In the genomic region with DNA sequence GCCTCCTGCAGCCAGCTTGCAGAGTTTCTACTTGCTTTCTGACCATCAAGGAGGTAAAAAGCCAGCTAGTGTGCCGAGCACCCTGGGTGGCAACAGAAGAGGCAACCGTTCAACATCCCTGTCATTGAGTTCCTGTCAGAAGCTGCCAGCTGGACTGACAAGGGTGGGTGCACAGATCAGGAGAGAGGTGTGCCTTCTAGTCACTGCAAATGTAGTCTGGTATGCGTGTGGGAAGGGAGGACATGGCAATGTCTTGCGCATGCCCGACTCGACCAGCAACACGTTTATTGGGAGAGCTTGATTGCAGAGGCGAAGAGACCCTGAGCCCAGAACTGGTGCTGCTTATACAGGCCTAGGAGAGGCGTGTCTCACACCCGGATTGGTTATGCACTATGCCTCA, we compare ENCODE assay signal across 31 mouse cellular contexts. TPM values are rescaled to one million over a fixed set of nuclear protein-coding genes. Genes with fewer than 3 reads are reported as not detected.
DNase-seq lines count a peak whose midpoint lies in the region; ATAC-seq and TF ChIP-seq lines count a peak whose summit lies in the region.
"Had no signal": no experiment of that assay in that cellular context is flagged by ENCODE, and none has a peak within 500 bp of the region (broad histone marks: within the 10 kb centered on the region; RNA-seq: fewer than 3 reads in every experiment).

No protein-coding gene starts in this region.

- WGBS in limb, embryonic 10.5 days, result 96% methylated on average over 10 of the region's 10 CpGs
- WGBS in heart, adult 2 months, result 95% methylated on average over 10 of the region's 10 CpGs

- H3K79me2 ChIP-seq in CH12.LX (replicated peaks; ENCODE audit: control insufficient read depth, extremely low read depth, insufficient read depth, poor library complexity, severe bottlenecking), result peaks cover 4% of the 10 kb centered on the region; the same call in 1 of the 2 replicates
- no peaks in the 10 kb centered on the region for H3K79me2 ChIP-seq in heart, adult 2 months (replicated peaks; ENCODE audit: control insufficient read depth, insufficient read depth, low read length)

- no peak overlapping the region for H3K4me2 ChIP-seq in CH12.LX (ENCODE audit: insufficient read depth, low read depth, poor library complexity, severe bottlenecking)
- H3K4me2 ChIP-seq: heart, embryonic 12.5 days; heart, embryonic 15.5 days; hindbrain, embryonic 13.5 days had no signal

- H3K9me3 ChIP-seq in CH12.LX (replicated peaks; ENCODE audit: low read length) (peaks cover 13% of the 10 kb centered on the region), ES-Bruce4 (replicated peaks; ENCODE audit: control insufficient read depth, insufficient read depth, low read length, poor library complexity, severe bottlenecking) (no peaks in the 10 kb centered on the region)
- no peaks in the 10 kb centered on the region for H3K9me3 ChIP-seq in limb, embryonic 10.5 days (replicated peaks)
- H3K9me3 ChIP-seq: heart, embryonic 12.5 days; heart, embryonic 15.5 days; hindbrain, embryonic 13.5 days had no signal

- DNase-seq in CH12.LX (ENCODE audit: extremely low read depth), result no peak
- DNase-seq in limb, embryonic 10.5 days (ENCODE audit: low spot score), result no peak
- no peak for DNase-seq in heart, adult 2 months
- no peak for DNase-seq in left cerebral cortex, adult 11 months (ENCODE audit: low spot score)
- DNase-seq: adrenal gland, adult 8-10 months; adrenal gland, postnatal 25 days; cerebellum, adult 11-12 months; cerebellum, adult 9-10 months; cerebellum, postnatal 14 days; forebrain, postnatal 0 days; gastrocnemius, adult 2 months; gastrocnemius, postnatal 14 days; heart, adult 11 months; heart, postnatal 10 days; heart, postnatal 36 days had no signal

- no peak for TF ChIP-seq RAD21 in CH12.LX (IDR thresholded peaks at IDR 0.05; ENCODE audit: low read depth, low read length)

- TF ChIP-seq CTCF in CH12.LX (conservative IDR thresholded peaks at IDR 0.05 in 1 of 2, IDR thresholded peaks at IDR 0.05 in 1 of 2; ENCODE audit: low read depth in 2 of 2, low read length in 2 of 2) (no peak), ES-Bruce4 (IDR thresholded peaks at IDR 0.05; ENCODE audit: low read depth, low read length) (no peak)
- no peak for TF ChIP-seq CTCF in heart, adult 2 months (IDR thresholded peaks at IDR 0.05)

- H3K36me3 ChIP-seq in CH12.LX (replicated peaks in 1 of 2; ENCODE audit: control insufficient read depth in 1 of 2, insufficient read depth in 1 of 2, low read length in 1 of 2) (peaks cover 43 to 66% of the 10 kb centered on the region in 2 experiments), ES-Bruce4 (ENCODE audit: control insufficient read depth, insufficient read depth, low read length, poor library complexity, severe bottlenecking) (peaks cover 41% of the 10 kb centered on the region)
- H3K36me3 ChIP-seq in limb, embryonic 10.5 days, result peaks cover 58% of the 10 kb centered on the region
- no peaks in the 10 kb centered on the region for H3K36me3 ChIP-seq in heart, adult 2 months (ENCODE audit: control insufficient read depth, insufficient read depth, low read length)

- intact Hi-C loops in heart, adult 2 months (cut with DNase I), result no loop called here

- peaks cover 0 to 5% of the 10 kb centered on the region in 2 experiments; a peak in 1 of 4 replicates for H3K4me1 ChIP-seq in CH12.LX (ENCODE audit: control insufficient read depth in 1 of 2, insufficient read depth in 2 of 2)
- H3K4me1 ChIP-seq in ES-Bruce4 (ENCODE audit: control insufficient read depth, insufficient read depth, low read length), result no peaks in the 10 kb centered on the region
- H3K4me1 ChIP-seq in limb, embryonic 10.5 days, result peaks cover 17% of the 10 kb centered on the region
- no peaks in the 10 kb centered on the region for H3K4me1 ChIP-seq in heart, adult 2 months (ENCODE audit: control insufficient read depth, insufficient read depth, low read length)

- TF ChIP-seq EP300 in CH12.LX (IDR thresholded peaks at IDR 0.05; ENCODE audit: low read length), result no peak
- no peak for TF ChIP-seq EP300 in ES-Bruce4 (IDR thresholded peaks at IDR 0.05; ENCODE audit: insufficient read depth, low read depth, low read length)
- no peak for TF ChIP-seq EP300 in heart, adult 2 months (IDR thresholded peaks at IDR 0.05; ENCODE audit: insufficient read depth, low read depth, low read length)

- H3K4me3 ChIP-seq in CH12.LX (replicated peaks in 1 of 3; ENCODE audit: low read depth in 2 of 3, low read length in 2 of 3, poor library complexity in 1 of 3) (no peak overlapping the region), ES-Bruce4 (ENCODE audit: low read depth, low read length) (no peak overlapping the region)
- no peak overlapping the region for H3K4me3 ChIP-seq in limb, embryonic 10.5 days
- no peak overlapping the region for H3K4me3 ChIP-seq in heart, adult 2 months
- H3K4me3 ChIP-seq: gastrocnemius, adult 2 months; heart, embryonic 12.5 days; heart, embryonic 15.5 days; hindbrain, embryonic 10.5 days; hindbrain, embryonic 13.5 days had no signal

- TF ChIP-seq POLR2A in CH12.LX (IDR thresholded peaks at IDR 0.05; ENCODE audit: low read depth, low read length), result 0 out of 2 replicates have a peak, but pooled peaks have one; percentile 10
- peak; percentile 22 for TF ChIP-seq POLR2A in ES-Bruce4 (IDR thresholded peaks at IDR 0.05; ENCODE audit: insufficient read depth, low read length)
- no peak for TF ChIP-seq POLR2A in heart, adult 2 months (IDR thresholded peaks at IDR 0.05; ENCODE audit: insufficient read depth, low read depth, low read length)

- H3K27me3 ChIP-seq in CH12.LX (replicated peaks) (no peaks in the 10 kb centered on the region), ES-Bruce4 (ENCODE audit: control insufficient read depth, insufficient read depth, low read length, poor library complexity, severe bottlenecking) (no peaks in the 10 kb centered on the region)
- H3K27me3 ChIP-seq in limb, embryonic 10.5 days (ENCODE audit: low read depth, poor library complexity, severe bottlenecking), result peaks cover 45% of the 10 kb centered on the region
- H3K27me3 ChIP-seq in heart, adult 2 months (ENCODE audit: control insufficient read depth, insufficient read depth, low read length), result peaks cover 6% of the 10 kb centered on the region; the same call in 1 of the 2 replicates

- peak; percentile 26; the same call in 1 of the 2 replicates for ATAC-seq in erythroid progenitor cell, adult 5-6 weeks (replicated peaks; ENCODE audit: low FRiP score, poor library complexity, severe bottlenecking)
- ATAC-seq: activated CD4-positive, CD25-positive, alpha-beta regulatory T cell, adult 4 months; CD4-positive, CD25-positive, alpha-beta regulatory T cell, adult 4 months; forebrain, embryonic 14.5 days; forebrain, postnatal 0 days; hindbrain, embryonic 16.5 days had no signal

- dilution Hi-C loops in CH12.LX (cut with MboI; ENCODE audit: extremely low pct_ligation_motif_present, extremely low pct_unique_long_range_greater_than_20kb, low sequenced_read_pairs), result no loop called here

- in situ Hi-C loops in CH12.LX (cut with MboI; ENCODE audit: low pct_ligation_motif_present, low pct_unique_long_range_greater_than_20kb, low sequenced_read_pairs), result no loop called here

- H3K9ac ChIP-seq in CH12.LX (ENCODE audit: insufficient read depth, low read depth) (no peak overlapping the region), ES-Bruce4 (ENCODE audit: low read depth, poor library complexity, severe bottlenecking) (no peak overlapping the region)
- H3K9ac ChIP-seq in heart, adult 2 months (ENCODE audit: low read depth, low read length), result no peak overlapping the region
- H3K9ac ChIP-seq: forebrain, postnatal 0 days; heart, embryonic 12.5 days; heart, embryonic 15.5 days; hindbrain, embryonic 13.5 days had no signal

- H3K27ac ChIP-seq in CH12.LX (ENCODE audit: insufficient read depth, low read depth), result no peak overlapping the region
- H3K27ac ChIP-seq in ES-Bruce4 (ENCODE audit: insufficient read depth, low read length), result 0 out of 2 replicates have a peak overlapping the region, but pooled peaks have one; percentile 2
- no peak overlapping the region for H3K27ac ChIP-seq in limb, embryonic 10.5 days
- no peak overlapping the region for H3K27ac ChIP-seq in heart, adult 2 months
- H3K27ac ChIP-seq: gastrocnemius, adult 2 months; heart, embryonic 15.5 days; hindbrain, embryonic 10.5 days; hindbrain, embryonic 13.5 days had no signal

RNA-seq across cellular contexts. Expression of a gene that starts 3.1 kb away (rescaled TPM):
- total RNA-seq in CH12.LX (2012; rRNA removed), result not detected in 2 replicates
- total RNA-seq in CH12.LX (2014; rRNA removed), result not detected in 2 replicates
- polyA plus RNA-seq in CH12.LX (2012; ENCODE audit: insufficient read length, low read depth), result not detected in 2 replicates
- polyA plus RNA-seq in ES-Bruce4 (2011; ENCODE audit: insufficient read depth, insufficient read length, low read depth, missing spikeins), result 0.37 TPM in 1 of 2 replicates, not detected in the other
- not detected in 2 replicates for total RNA-seq in erythroid progenitor cell, adult 5-6 weeks (2015; ENCODE audit: low replicate concordance)
- 1.1 TPM in 1 of 2 replicates, not detected in the other for total RNA-seq in erythroid progenitor cell, adult 5-6 weeks (2017; ENCODE audit: low replicate concordance)
- not detected in 2 replicates for polyA plus RNA-seq in limb, embryonic 10.5 days (2016; fragmentation: Nextera tagmentation; extraction: Ambion mirVana)
- not detected for total RNA-seq in heart, adult 2 months (2021)
- polyA plus RNA-seq in heart, adult 2 months (2012; rRNA removed), result not detected in 2 replicates
- total RNA-seq: adrenal gland, adult 8-10 months; adrenal gland, postnatal 25 days; forebrain, postnatal 0 days; G1E; gastrocnemius, adult 2 months; gastrocnemius, postnatal 14 days; gastrocnemius, postnatal 4 days; heart, postnatal 10 days; heart, postnatal 36 days had no signal
- polyA plus RNA-seq: activated CD4-positive, CD25-positive, alpha-beta regulatory T cell, adult 4 months; CD4-positive, CD25-positive, alpha-beta regulatory T cell, adult 4 months; embryonic facial prominence, embryonic 11.5 days; embryonic facial prominence, embryonic 14.5 days; forebrain, embryonic 11.5 days; forebrain, embryonic 14.5 days; forebrain, postnatal 0 days; frontal cortex, adult 2 months; G1E; heart, embryonic 12.5 days; heart, embryonic 15.5 days; hindbrain, embryonic 10.5 days; hindbrain, embryonic 13.5 days had no signal

RNA-seq across cellular contexts. Expression of a gene that starts 8.4 kb away (rescaled TPM):
- total RNA-seq in CH12.LX (2012; rRNA removed) (193 and 237 TPM in 2 replicates), CH12.LX (2014; rRNA removed) (242 and 270 TPM in 2 replicates)
- polyA plus RNA-seq in CH12.LX (2012; ENCODE audit: insufficient read length, low read depth) (286 and 289 TPM in 2 replicates), ES-Bruce4 (2011; ENCODE audit: insufficient read depth, insufficient read length, low read depth, missing spikeins) (171 and 183 TPM in 2 replicates)
- 782 and 936 TPM in 2 replicates for total RNA-seq in erythroid progenitor cell, adult 5-6 weeks (2015; ENCODE audit: low replicate concordance)
- total RNA-seq in erythroid progenitor cell, adult 5-6 weeks (2017; ENCODE audit: low replicate concordance), result 871 and 1,077 TPM in 2 replicates
- 395 and 434 TPM in 2 replicates for polyA plus RNA-seq in limb, embryonic 10.5 days (2016; fragmentation: Nextera tagmentation; extraction: Ambion mirVana)
- total RNA-seq in heart, adult 2 months (2021), result under 1 TPM; 0.18 to 0.80 TPM
- polyA plus RNA-seq in heart, adult 2 months (2012; rRNA removed), result 0.35 and 0.79 TPM in 2 replicates
- total RNA-seq: gastrocnemius, adult 2 months had no signal

RNA-seq across cellular contexts. Expression of a gene that starts 15.8 kb away (rescaled TPM):
- total RNA-seq in CH12.LX (2012; rRNA removed), result not detected in 2 replicates
- total RNA-seq in CH12.LX (2014; rRNA removed), result not detected in 2 replicates
- polyA plus RNA-seq in CH12.LX (2012; ENCODE audit: insufficient read length, low read depth), result not detected in 2 replicates
- polyA plus RNA-seq in ES-Bruce4 (2011; ENCODE audit: insufficient read depth, insufficient read length, low read depth, missing spikeins), result 0.52 and 1.1 TPM in 2 replicates
- total RNA-seq in erythroid progenitor cell, adult 5-6 weeks (2015; ENCODE audit: low replicate concordance), result 0.42 TPM in 1 of 2 replicates, not detected in the other
- 1.8 and 3.3 TPM in 2 replicates for total RNA-seq in erythroid progenitor cell, adult 5-6 weeks (2017; ENCODE audit: low replicate concordance)
- 2.4 and 3.3 TPM in 2 replicates for polyA plus RNA-seq in limb, embryonic 10.5 days (2016; fragmentation: Nextera tagmentation; extraction: Ambion mirVana)
- total RNA-seq in heart, adult 2 months (2021), result 1 to 10 TPM; 9.2 to 9.3 TPM
- polyA plus RNA-seq in heart, adult 2 months (2012; rRNA removed), result 11.2 and 14.6 TPM in 2 replicates
- total RNA-seq: G1E had no signal
- polyA plus RNA-seq: G1E had no signal

RNA-seq across cellular contexts. Expression of a gene that starts 31.6 kb away (rescaled TPM):
- total RNA-seq in CH12.LX (2012; rRNA removed) (235 and 236 TPM in 2 replicates), CH12.LX (2014; rRNA removed) (146 and 149 TPM in 2 replicates)
- polyA plus RNA-seq in CH12.LX (2012; ENCODE audit: insufficient read length, low read depth) (158 and 179 TPM in 2 replicates), ES-Bruce4 (2011; ENCODE audit: insufficient read depth, insufficient read length, low read depth, missing spikeins) (35.7 and 40.3 TPM in 2 replicates)
- total RNA-seq in erythroid progenitor cell, adult 5-6 weeks (2015; ENCODE audit: low replicate concordance), result 462 and 532 TPM in 2 replicates
- total RNA-seq in erythroid progenitor cell, adult 5-6 weeks (2017; ENCODE audit: low replicate concordance), result 549 and 716 TPM in 2 replicates
- 170 and 183 TPM in 2 replicates for polyA plus RNA-seq in limb, embryonic 10.5 days (2016; fragmentation: Nextera tagmentation; extraction: Ambion mirVana)
- 1 to 10 TPM; 1.9 to 2.0 TPM for total RNA-seq in heart, adult 2 months (2021)
- 3.0 and 3.7 TPM in 2 replicates for polyA plus RNA-seq in heart, adult 2 months (2012; rRNA removed)

RNA-seq across cellular contexts. Expression of a gene that starts 31.7 kb away (rescaled TPM):
- 6.8 and 7.3 TPM in 2 replicates for total RNA-seq in CH12.LX (2012; rRNA removed)
- 5.0 and 5.7 TPM in 2 replicates for total RNA-seq in CH12.LX (2014; rRNA removed)
- polyA plus RNA-seq in CH12.LX (2012; ENCODE audit: insufficient read length, low read depth), result 7.1 and 7.5 TPM in 2 replicates
- 3.6 and 5.0 TPM in 2 replicates for polyA plus RNA-seq in ES-Bruce4 (2011; ENCODE audit: insufficient read depth, insufficient read length, low read depth, missing spikeins)
- total RNA-seq in erythroid progenitor cell, adult 5-6 weeks (2015; ENCODE audit: low replicate concordance), result 38.6 and 38.9 TPM in 2 replicates
- total RNA-seq in erythroid progenitor cell, adult 5-6 weeks (2017; ENCODE audit: low replicate concordance), result 70.3 and 75.6 TPM in 2 replicates
- 2.4 and 3.3 TPM in 2 replicates for polyA plus RNA-seq in limb, embryonic 10.5 days (2016; fragmentation: Nextera tagmentation; extraction: Ambion mirVana)
- 1 to 10 TPM; 2.5 to 3.2 TPM for total RNA-seq in heart, adult 2 months (2021)
- 11.8 and 14.3 TPM in 2 replicates for polyA plus RNA-seq in heart, adult 2 months (2012; rRNA removed)

Comparison
In these comparisons a context has a peak if more than half of its experiments do, and no peak if none do; other contexts are left out.
1. RNA of a gene that starts 8.4 kb away (polyA plus RNA-seq): 395 to 434 TPM in limb, embryonic 10.5 days, 286 to 289 TPM in CH12.LX and 171 to 183 TPM in ES-Bruce4; 0.35 to 0.79 TPM in heart, adult 2 months; every median in the first group is over 10 times any median in the second.